Mouse (Mus musculus) forebrain, embryonic 10.5 days (tissue): ENCODE measurements at regions not wholly inside any gene's neighbourhood (a gene's known extent, or its start where the extent isn't known, plus 50 kb on each side); places are given as distances from the start of the nearest gene placed in this dataset.

ENCODE experiments used
- DNase-seq: peaks from one replicate; pipeline ENCODE4 v3.0.0-alpha.2; 2017; ENCODE audit warnings: low spot score; ENCODE audit errors: extremely low spot score
- H3K27ac ChIP-seq: fragments of 300-500 bp; sonication (generic); 2 replicates; pipeline ENCODE4 v1.5.1; 2016; ENCODE audit warnings: mild to moderate bottlenecking
- H3K27me3 ChIP-seq: fragments of 300-500 bp; sonication (generic); 2 replicates; pipeline ENCODE4 v1.6.1; 2016; ENCODE audit warnings: mild to moderate bottlenecking; ENCODE audit not compliant: poor library complexity, severe bottlenecking
- H3K36me3 ChIP-seq: fragments of 300-500 bp; sonication (generic); replicated peaks from 2 replicates; pipeline ENCODE4 v1.6.1; 2016; ENCODE audit warnings: mild to moderate bottlenecking, moderate library complexity
- H3K4me1 ChIP-seq: fragments of 300-500 bp; sonication (generic); 2 replicates; pipeline ENCODE4 v1.6.1; 2016
- H3K4me3 ChIP-seq: fragments of 300-500 bp; sonication (generic); 2 replicates; pipeline ENCODE4 v1.5.1; 2016; ENCODE audit warnings: mild to moderate bottlenecking, moderate library complexity
- H3K9me3 ChIP-seq: fragments of 300-500 bp; sonication (generic); 2 replicates; pipeline ENCODE4 v1.6.1; 2016; ENCODE audit warnings: mild to moderate bottlenecking, moderate library complexity
- WGBS: fragments of 180-500 bp; shearing (Covaris S2); methylation state at CpG from one replicate; pipeline ENCODE4 v1.1.7; 2016; 5-methylcytosine and 5-hydroxymethylcytosine counted together

- 71% methylated on average over 14 of the region's 14 CpGs for WGBS
- no peak for DNase-seq
- H3K27ac ChIP-seq, result 0 out of 2 replicates have a peak overlapping the region, but pooled peaks have one; percentile 62
- H3K36me3 ChIP-seq, result no peaks in the 10 kb centered on the region
- H3K27me3 ChIP-seq, result no peaks in the 10 kb centered on the region
- no peak overlapping the region for H3K4me3 ChIP-seq
- no peaks in the 10 kb centered on the region for H3K9me3 ChIP-seq
- H3K4me1 ChIP-seq, result peaks cover 48% of the 10 kb centered on the region
Observed at GRCm38 (mm10) chr2:71647914-71648497, 97.4 kb upstream of the Itga6 start.

DNA sequence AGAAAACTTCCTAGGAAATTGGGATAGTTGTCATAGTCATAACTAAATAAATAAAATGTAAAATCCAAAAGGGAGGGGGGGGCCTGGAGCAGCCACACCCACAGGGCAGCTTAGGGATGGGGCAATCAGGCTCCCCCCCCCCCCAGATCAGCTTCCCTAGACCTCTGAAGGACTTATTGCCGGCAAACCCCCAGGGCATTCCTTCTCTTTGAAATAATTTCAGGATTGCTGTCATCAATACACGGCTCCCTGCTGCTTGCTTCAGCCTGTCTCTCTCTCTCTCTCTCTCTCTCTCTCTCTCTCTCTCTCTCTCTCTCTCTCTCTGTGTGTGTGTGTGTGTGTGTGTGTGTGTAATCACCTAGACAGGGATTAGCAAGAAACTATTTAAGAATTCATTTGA lies 93.8 kb upstream of the Itga6 start:
- H3K9me3 ChIP-seq, result no peaks in the 10 kb centered on the region
- 9% methylated on average over 2 of the region's 2 CpGs for WGBS
- peaks cover 69% of the 10 kb centered on the region for H3K4me1 ChIP-seq
- H3K4me3 ChIP-seq, result peak overlapping the region; percentile 34
- no peaks in the 10 kb centered on the region for H3K27me3 ChIP-seq
- peak overlapping the region; percentile 84 for H3K27ac ChIP-seq
- DNase-seq, result no peak
- H3K36me3 ChIP-seq, result no peaks in the 10 kb centered on the region

GRCm38 (mm10) chr2:71652261-71652801 lies 93.1 kb upstream of the Itga6 start:
- Histone ChIP-seq H3K27ac (peak overlapping the region; percentile 84), H3K4me3 (peak overlapping the region; percentile 34), H3K9me3 (no peaks in the 10 kb centered on the region), H3K36me3 (no peaks in the 10 kb centered on the region), H3K4me1 (peaks cover 72% of the 10 kb centered on the region), H3K27me3 (no peaks in the 10 kb centered on the region)
- DNase-seq, result peak; percentile 66
- 8% methylated on average over 9 of the region's 9 CpGs for WGBS

- DNase-seq, result peak; percentile 25
- Histone ChIP-seq H3K27me3 (no peaks in the 10 kb centered on the region), H3K27ac (peak overlapping the region; percentile 98), H3K4me1 (peaks cover 57% of the 10 kb centered on the region), H3K9me3 (no peaks in the 10 kb centered on the region), H3K36me3 (no peaks in the 10 kb centered on the region), H3K4me3 (peak overlapping the region; percentile 51; the same call in 1 of the 2 replicates)
- WGBS, result 6% methylated on average over 8 of the region's 8 CpGs
Observed at GRCm38 (mm10) chr2:71654817-71655503, 90.5 kb upstream of the Itga6 start.

DNA sequence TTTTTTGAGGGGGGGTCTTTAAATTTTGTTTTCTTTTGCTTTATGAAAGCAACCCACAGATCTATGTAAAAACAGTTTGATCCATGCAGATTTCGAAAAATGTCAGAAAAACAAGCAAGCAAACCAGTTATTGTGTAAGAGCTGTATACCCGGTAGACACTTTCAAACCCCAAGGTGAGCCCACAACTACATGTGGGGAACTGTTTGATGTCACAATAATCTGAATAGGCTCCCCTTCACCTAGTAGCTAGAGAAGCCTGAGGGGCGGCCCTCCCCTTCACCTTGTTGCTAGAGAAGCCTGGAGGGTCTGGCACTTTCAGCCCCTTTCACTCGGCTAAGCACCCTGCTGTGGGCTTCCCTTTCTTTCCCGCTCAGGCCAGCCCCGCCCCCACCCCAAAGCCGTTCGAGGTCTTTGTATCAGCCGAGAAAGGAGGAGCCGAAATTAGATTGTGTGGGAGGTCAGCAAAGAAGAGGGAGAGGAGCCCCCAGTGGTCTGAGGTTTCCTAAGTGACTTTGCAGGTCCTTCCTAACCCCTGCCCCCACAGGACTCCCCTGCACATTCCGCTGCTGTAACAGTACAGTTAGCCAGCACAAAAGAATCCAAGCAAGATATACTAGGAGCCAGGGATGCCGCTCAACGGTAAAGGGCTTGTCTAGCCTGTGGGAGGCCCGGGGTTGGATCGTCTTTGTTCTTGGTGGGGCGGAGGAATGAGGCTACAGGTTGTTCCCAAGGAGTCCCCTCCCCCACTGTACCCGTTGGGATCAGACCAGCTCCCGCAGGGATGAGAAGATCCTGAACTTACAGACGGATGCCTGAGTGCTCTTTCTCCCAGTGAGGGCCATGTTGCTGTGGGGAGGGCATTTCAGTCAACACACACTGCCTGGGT lies 89.7 kb upstream of the Itga6 start:
- peak; percentile 93 for DNase-seq
- H3K4me1 ChIP-seq, result peaks cover 54% of the 10 kb centered on the region
- peak overlapping the region; percentile 51 for H3K4me3 ChIP-seq
- H3K27me3 ChIP-seq, result no peaks in the 10 kb centered on the region
- H3K36me3 ChIP-seq, result no peaks in the 10 kb centered on the region
- H3K27ac ChIP-seq, result peak overlapping the region; percentile 98
- under 1% methylated on average over 19 of the region's 19 CpGs for WGBS
- H3K9me3 ChIP-seq, result no peaks in the 10 kb centered on the region

- H3K9me3 ChIP-seq, result no peaks in the 10 kb centered on the region
Observed at GRCm38 (mm10) chr2:71656611-71657244, 88.7 kb upstream of the Itga6 start.

DNA sequence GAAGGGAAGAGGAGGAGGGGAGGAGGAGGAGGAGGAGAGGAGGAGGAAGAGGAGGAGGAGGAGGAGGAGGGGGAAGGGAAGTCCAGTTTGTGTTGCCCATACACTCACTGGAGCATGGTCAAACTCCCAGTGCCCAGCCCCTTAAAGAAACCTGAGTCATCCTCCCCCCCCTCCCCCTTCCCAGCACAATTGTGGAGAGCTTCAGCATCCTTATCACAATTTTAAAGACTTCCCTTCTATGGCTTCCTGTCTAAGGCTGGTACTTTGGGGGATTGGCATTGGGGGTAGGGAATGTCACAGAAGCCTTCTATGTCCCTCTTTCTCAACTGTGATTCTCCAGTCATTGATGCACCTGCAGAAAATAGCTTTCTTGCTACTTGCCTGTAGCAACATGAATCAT lies 84.0 kb upstream of the Itga6 start:
- Histone ChIP-seq H3K36me3 (no peaks in the 10 kb centered on the region), H3K9me3 (no peaks in the 10 kb centered on the region), H3K4me3 (no peak overlapping the region), H3K27ac (0 out of 2 replicates have a peak overlapping the region, but pooled peaks have one; percentile 4), H3K27me3 (no peaks in the 10 kb centered on the region), H3K4me1 (peaks cover 13% of the 10 kb centered on the region)
- DNase-seq, result no peak

More at GRCm38 (mm10) chr2:71656611-71657244, 88.7 kb upstream of the Itga6 start:
- Histone ChIP-seq H3K27ac (peak overlapping the region; percentile 98), H3K4me3 (peak overlapping the region; percentile 51; the same call in 1 of the 2 replicates), H3K27me3 (no peaks in the 10 kb centered on the region), H3K4me1 (peaks cover 49% of the 10 kb centered on the region), H3K36me3 (no peaks in the 10 kb centered on the region)
- WGBS, result 52% methylated on average over 8 of the region's 8 CpGs
- no peak for DNase-seq

DNA sequence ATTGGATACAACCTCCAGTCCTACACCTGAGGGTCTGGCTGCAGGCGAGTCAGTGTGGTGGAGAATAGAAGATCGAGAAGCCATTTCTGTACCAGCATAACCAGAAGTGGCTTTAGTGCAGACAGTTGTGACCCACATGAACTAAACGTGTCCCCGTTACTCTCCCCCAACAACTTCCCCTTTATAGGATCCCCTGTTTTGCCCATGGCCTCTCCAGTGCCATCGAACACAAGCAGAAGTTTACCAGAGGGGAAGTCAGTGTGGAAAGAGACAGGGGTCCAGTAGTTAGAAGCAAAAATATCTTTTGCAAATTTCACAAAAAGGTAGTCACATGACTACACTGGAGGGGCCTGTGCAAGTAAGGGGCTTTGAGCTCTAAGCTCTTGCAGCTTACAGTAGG lies 83.4 kb upstream of the Itga6 start:
- Histone ChIP-seq H3K4me1 (peaks cover 8% of the 10 kb centered on the region; the same call in 1 of the 2 replicates), H3K4me3 (no peak overlapping the region), H3K9me3 (no peaks in the 10 kb centered on the region), H3K27ac (0 out of 2 replicates have a peak overlapping the region, but pooled peaks have one; percentile 4), H3K27me3 (no peaks in the 10 kb centered on the region), H3K36me3 (no peaks in the 10 kb centered on the region)
- DNase-seq, result no peak
- 92% methylated on average over 5 of the region's 5 CpGs for WGBS

GRCm38 (mm10) chr2:71663453-71663852 lies 82.0 kb upstream of the Itga6 start:
- Histone ChIP-seq H3K4me3 (no peak overlapping the region), H3K36me3 (no peaks in the 10 kb centered on the region), H3K4me1 (0 out of 2 replicates have a peak, but pooled peaks cover 7% of the 10 kb centered on the region), H3K27me3 (no peaks in the 10 kb centered on the region), H3K27ac (no peak overlapping the region), H3K9me3 (no peaks in the 10 kb centered on the region)
- 89% methylated on average over 8 of the region's 8 CpGs for WGBS
- no peak for DNase-seq

GRCm38 (mm10) chr2:71666927-71667326 lies 78.5 kb upstream of the Itga6 start:
- no peak for DNase-seq
- Histone ChIP-seq H3K9me3 (no peaks in the 10 kb centered on the region), H3K27ac (no peak overlapping the region), H3K4me3 (no peak overlapping the region), H3K36me3 (no peaks in the 10 kb centered on the region), H3K27me3 (no peaks in the 10 kb centered on the region), H3K4me1 (0 out of 2 replicates have a peak, but pooled peaks cover 6% of the 10 kb centered on the region)
- WGBS, result 86% methylated on average over 2 of the region's 2 CpGs

DNA sequence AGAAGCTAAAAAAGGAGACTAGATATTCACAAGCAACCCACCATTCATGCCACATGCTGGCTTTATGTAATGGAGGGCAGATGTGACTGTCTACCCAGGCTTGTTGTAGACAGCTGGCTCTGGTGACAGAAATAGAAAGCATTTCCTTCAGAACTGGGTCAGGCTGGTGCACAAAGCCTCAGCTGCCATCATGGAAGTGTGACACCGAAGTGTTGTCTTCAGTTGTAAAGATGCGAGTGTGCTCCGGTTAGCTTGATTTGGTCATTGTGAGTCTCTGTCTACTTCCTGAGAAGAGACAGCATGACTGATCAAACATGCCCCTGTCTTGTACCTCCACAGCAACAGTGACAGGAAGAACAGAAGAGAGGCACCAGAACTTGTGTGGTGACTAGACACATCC lies 77.7 kb upstream of the Itga6 start:
- Histone ChIP-seq H3K9me3 (no peaks in the 10 kb centered on the region), H3K4me1 (peaks cover 4% of the 10 kb centered on the region), H3K27me3 (no peaks in the 10 kb centered on the region), H3K4me3 (no peak overlapping the region), H3K36me3 (no peaks in the 10 kb centered on the region), H3K27ac (no peak overlapping the region)
- WGBS, result 98% methylated on average over 3 of the region's 3 CpGs
- DNase-seq, result no peak

DNA sequence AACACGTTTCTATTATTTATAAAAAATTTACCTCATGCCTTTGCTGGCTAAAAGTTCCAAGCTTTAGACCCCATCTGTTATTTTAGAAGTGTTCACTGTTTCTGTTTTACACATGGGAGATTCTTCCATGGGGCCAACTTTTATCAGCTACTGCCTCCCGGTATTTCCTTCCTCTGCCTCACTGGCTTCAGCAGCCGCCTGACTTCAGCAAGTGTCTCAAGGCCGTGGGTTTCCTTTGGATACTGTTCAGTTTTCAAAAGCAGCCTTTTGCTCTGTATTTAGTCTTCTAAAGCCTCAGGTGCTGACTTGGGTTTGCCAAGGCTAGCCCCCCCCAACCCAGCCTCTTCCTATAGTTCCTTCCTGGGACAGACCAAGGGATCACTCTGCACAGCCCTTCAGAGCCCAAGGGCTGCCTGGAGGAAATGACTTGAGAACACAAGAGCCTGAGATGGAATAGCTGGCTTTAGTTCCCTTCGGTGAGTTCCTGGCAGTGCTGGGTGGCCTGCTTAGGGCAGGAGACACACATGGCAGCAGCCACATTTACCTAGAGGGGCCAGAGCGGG lies 75.1 kb upstream of the Itga6 start:
- Histone ChIP-seq H3K4me3 (no peak overlapping the region), H3K4me1 (peaks cover 20% of the 10 kb centered on the region), H3K27ac (0 out of 2 replicates have a peak overlapping the region, but pooled peaks have one; percentile 44), H3K9me3 (no peaks in the 10 kb centered on the region), H3K36me3 (no peaks in the 10 kb centered on the region), H3K27me3 (no peaks in the 10 kb centered on the region)
- DNase-seq, result no peak
- WGBS, result 87% methylated on average over 6 of the region's 6 CpGs
